Mouse (Mus musculus): ENCODE measurements around the gene Thrsp.

- TF ChIP-seq CHD2 (IDR thresholded peaks at IDR 0.05; ENCODE audit: low read depth, low read length) (no peak), MAFK (IDR thresholded peaks at IDR 0.05; ENCODE audit: insufficient read depth, low read depth, low read length) (no peak), HCFC1 (IDR thresholded peaks at IDR 0.05; ENCODE audit: borderline replicate concordance, insufficient read depth, low read length) (no peak), ZC3H11A (IDR thresholded peaks at IDR 0.05; ENCODE audit: borderline replicate concordance, low read depth, low read length) (no peak)
These were observed 2.4 kb downstream of the Thrsp start for GRCm38 (mm10) chr7:97414915-97415687.
